Mouse (Mus musculus): ENCODE data around the gene Hoxa11.

Hoxa11 gene

GRCm38 (mm10) chr6:52206882-52207683, 38.5 kb downstream of the Hoxa11 start:
- DNase-seq (ENCODE audit: low spot score), result no peak

GRCm38 (mm10) chr6:52205638-52206621, 39.7 kb downstream of the Hoxa11 start:
- no peak for DNase-seq (ENCODE audit: low spot score)

GRCm38 (mm10) chr6:52205221-52205620, 40.4 kb downstream of the Hoxa11 start:
- no peak for DNase-seq (ENCODE audit: low spot score)

- peak; percentile 93 for DNase-seq (ENCODE audit: low spot score)
These were observed 41.4 kb downstream of the Hoxa11 start, which contains the start of gene Hoxa5 for GRCm38 (mm10) chr6:52204050-52204752. TSS of gene Hoxa5 (minus strand) at chr6:52204587.

- no peak for DNase-seq (ENCODE audit: low spot score)
These were observed 42.1 kb downstream of the Hoxa11 start for GRCm38 (mm10) chr6:52203371-52204049.

- no peak for DNase-seq (ENCODE audit: low spot score)
These were observed 42.6 kb downstream of the Hoxa11 start for GRCm38 (mm10) chr6:52203121-52203370.

GRCm38 (mm10) chr6:52202362-52203120, 43.1 kb downstream of the Hoxa11 start:
- DNase-seq (ENCODE audit: low spot score), result no peak

- DNase-seq (ENCODE audit: low spot score), result no peak
These were observed 44.3 kb downstream of the Hoxa11 start for GRCm38 (mm10) chr6:52201269-52201668.

- DNase-seq (ENCODE audit: low spot score), result no peak
These were observed 44.8 kb downstream of the Hoxa11 start for GRCm38 (mm10) chr6:52200751-52201250.

- DNase-seq (ENCODE audit: low spot score), result no peak
These were observed 45.4 kb downstream of the Hoxa11 start for GRCm38 (mm10) chr6:52200073-52200750.

GRCm38 (mm10) chr6:52197271-52197670, 48.3 kb downstream of the Hoxa11 start:
- peak; percentile 85 for DNase-seq (ENCODE audit: low spot score)

- no peak for DNase-seq (ENCODE audit: low spot score)
These were observed 48.8 kb downstream of the Hoxa11 start for GRCm38 (mm10) chr6:52196811-52197210.

GRCm38 (mm10) chr6:52194690-52195089, 50.9 kb downstream of the Hoxa11 start:
- peak; percentile 84 for DNase-seq (ENCODE audit: low spot score)

Data from embryo, embryonic 10.5 days (tissue).